Mouse (Mus musculus): Measurements from ENCODE around the gene Exph5. TPM values are rescaled to one million over a fixed set of nuclear protein-coding genes. Genes with fewer than 3 reads are reported as not detected.
A peak's percentile ranks its signal among the peaks of the same experiment; 100 is the strongest.

Exph5 gene
- polyA plus RNA-seq, 2 experiments = 0.47 to 1.9 TPM

GRCm38 (mm10) chr9:53264387-53264786 lies 37.1 kb upstream of the Exph5 start:
- no peak overlapping the region for H3K9ac ChIP-seq (ENCODE audit: low read depth, low read length, severe bottlenecking)
- 0 out of 2 replicates have a peak, but pooled peaks cover 2% of the 10 kb centered on the region for H3K4me1 ChIP-seq (ENCODE audit: control insufficient read depth, insufficient read depth, low read length)
- no peak overlapping the region for H3K4me2 ChIP-seq (replicated peaks; ENCODE audit: low read depth, low read length, severe bottlenecking)
- DNase-seq (ENCODE audit: low spot score) = no peak
- no peaks in the 10 kb centered on the region for H3K9me3 ChIP-seq (ENCODE audit: control insufficient read depth, low read length)
- H3K27ac ChIP-seq (replicated peaks; ENCODE audit: low read depth, low read length) = no peak overlapping the region
- WGBS = 59% methylated on average over 4 of the region's 4 CpGs
- no peak overlapping the region for H3K4me3 ChIP-seq (replicated peaks; ENCODE audit: low read length)
- TF ChIP-seq POLR2A (IDR thresholded peaks at IDR 0.05; ENCODE audit: borderline replicate concordance, extremely low read depth, insufficient read depth, insufficient read length) = no peak
- no peak for ATAC-seq (ENCODE audit: low FRiP score, low read depth)
- no peaks in the 10 kb centered on the region for H3K36me3 ChIP-seq (ENCODE audit: control insufficient read depth, insufficient read depth, low read length)
- H3K27me3 ChIP-seq (ENCODE audit: control insufficient read depth, insufficient read depth, low read length) = no peaks in the 10 kb centered on the region

GRCm38 (mm10) chr9:53265589-53265988 lies 35.9 kb upstream of the Exph5 start:
- Histone ChIP-seq H3K4me2 (replicated peaks; ENCODE audit: low read depth, low read length, severe bottlenecking) (no peak overlapping the region), H3K27me3 (ENCODE audit: control insufficient read depth, insufficient read depth, low read length) (no peaks in the 10 kb centered on the region), H3K36me3 (ENCODE audit: control insufficient read depth, insufficient read depth, low read length) (no peaks in the 10 kb centered on the region), H3K4me1 (ENCODE audit: control insufficient read depth, insufficient read depth, low read length) (0 out of 2 replicates have a peak, but pooled peaks cover 2% of the 10 kb centered on the region), H3K9ac (ENCODE audit: low read depth, low read length, severe bottlenecking) (no peak overlapping the region), H3K4me3 (replicated peaks; ENCODE audit: low read length) (no peak overlapping the region), H3K27ac (replicated peaks; ENCODE audit: low read depth, low read length) (no peak overlapping the region), H3K9me3 (ENCODE audit: control insufficient read depth, low read length) (no peaks in the 10 kb centered on the region)
- WGBS = 58% methylated on average over 2 of the region's 2 CpGs
- DNase-seq (ENCODE audit: low spot score) (no peak), ATAC-seq (ENCODE audit: low FRiP score, low read depth) (no peak)
- no peak for TF ChIP-seq POLR2A (IDR thresholded peaks at IDR 0.05; ENCODE audit: borderline replicate concordance, extremely low read depth, insufficient read depth, insufficient read length)

GRCm38 (mm10) chr9:53268036-53268435 lies 33.4 kb upstream of the Exph5 start:
- Histone ChIP-seq H3K27ac (replicated peaks; ENCODE audit: low read depth, low read length) (no peak overlapping the region), H3K36me3 (ENCODE audit: control insufficient read depth, insufficient read depth, low read length) (no peaks in the 10 kb centered on the region), H3K4me1 (ENCODE audit: control insufficient read depth, insufficient read depth, low read length) (peaks cover 7% of the 10 kb centered on the region), H3K4me3 (replicated peaks; ENCODE audit: low read length) (no peak overlapping the region), H3K27me3 (ENCODE audit: control insufficient read depth, insufficient read depth, low read length) (no peaks in the 10 kb centered on the region), H3K9ac (ENCODE audit: low read depth, low read length, severe bottlenecking) (no peak overlapping the region), H3K9me3 (ENCODE audit: control insufficient read depth, low read length) (no peaks in the 10 kb centered on the region), H3K4me2 (replicated peaks; ENCODE audit: low read depth, low read length, severe bottlenecking) (no peak overlapping the region)
- WGBS = 62% methylated on average over 5 of the region's 5 CpGs
- ATAC-seq (ENCODE audit: low FRiP score, low read depth) (no peak), DNase-seq (ENCODE audit: low spot score) (no peak)
- TF ChIP-seq POLR2A (IDR thresholded peaks at IDR 0.05; ENCODE audit: borderline replicate concordance, extremely low read depth, insufficient read depth, insufficient read length) = no peak

- DNase-seq (ENCODE audit: low spot score) = peak; percentile 70
- Histone ChIP-seq H3K27me3 (ENCODE audit: control insufficient read depth, insufficient read depth, low read length) (no peaks in the 10 kb centered on the region), H3K27ac (replicated peaks; ENCODE audit: low read depth, low read length) (no peak overlapping the region), H3K4me1 (ENCODE audit: control insufficient read depth, insufficient read depth, low read length) (peaks cover 7% of the 10 kb centered on the region), H3K4me2 (replicated peaks; ENCODE audit: low read depth, low read length, severe bottlenecking) (no peak overlapping the region), H3K4me3 (replicated peaks; ENCODE audit: low read length) (no peak overlapping the region), H3K36me3 (ENCODE audit: control insufficient read depth, insufficient read depth, low read length) (no peaks in the 10 kb centered on the region), H3K9me3 (ENCODE audit: control insufficient read depth, low read length) (no peaks in the 10 kb centered on the region), H3K9ac (ENCODE audit: low read depth, low read length, severe bottlenecking) (no peak overlapping the region)
- WGBS = 61% methylated on average over 5 of the region's 5 CpGs
- no peak for ATAC-seq (ENCODE audit: low FRiP score, low read depth)
- no peak for TF ChIP-seq POLR2A (IDR thresholded peaks at IDR 0.05; ENCODE audit: borderline replicate concordance, extremely low read depth, insufficient read depth, insufficient read length)
Observed at GRCm38 (mm10) chr9:53268731-53269465, 32.6 kb upstream of the Exph5 start.

GRCm38 (mm10) chr9:53269466-53269755 lies 32.1 kb upstream of the Exph5 start:
- Histone ChIP-seq H3K36me3 (ENCODE audit: control insufficient read depth, insufficient read depth, low read length) (no peaks in the 10 kb centered on the region), H3K4me3 (replicated peaks; ENCODE audit: low read length) (no peak overlapping the region), H3K27me3 (ENCODE audit: control insufficient read depth, insufficient read depth, low read length) (no peaks in the 10 kb centered on the region), H3K9me3 (ENCODE audit: control insufficient read depth, low read length) (no peaks in the 10 kb centered on the region), H3K4me1 (ENCODE audit: control insufficient read depth, insufficient read depth, low read length) (peaks cover 7% of the 10 kb centered on the region), H3K9ac (ENCODE audit: low read depth, low read length, severe bottlenecking) (no peak overlapping the region), H3K4me2 (replicated peaks; ENCODE audit: low read depth, low read length, severe bottlenecking) (no peak overlapping the region), H3K27ac (replicated peaks; ENCODE audit: low read depth, low read length) (no peak overlapping the region)
- ATAC-seq (ENCODE audit: low FRiP score, low read depth) (no peak), DNase-seq (ENCODE audit: low spot score) (no peak)
- 90% methylated on average over 5 of the region's 5 CpGs for WGBS
- no peak for TF ChIP-seq POLR2A (IDR thresholded peaks at IDR 0.05; ENCODE audit: borderline replicate concordance, extremely low read depth, insufficient read depth, insufficient read length)
